Mouse (Mus musculus): ENCODE results near the gene Apol8.

DNA sequence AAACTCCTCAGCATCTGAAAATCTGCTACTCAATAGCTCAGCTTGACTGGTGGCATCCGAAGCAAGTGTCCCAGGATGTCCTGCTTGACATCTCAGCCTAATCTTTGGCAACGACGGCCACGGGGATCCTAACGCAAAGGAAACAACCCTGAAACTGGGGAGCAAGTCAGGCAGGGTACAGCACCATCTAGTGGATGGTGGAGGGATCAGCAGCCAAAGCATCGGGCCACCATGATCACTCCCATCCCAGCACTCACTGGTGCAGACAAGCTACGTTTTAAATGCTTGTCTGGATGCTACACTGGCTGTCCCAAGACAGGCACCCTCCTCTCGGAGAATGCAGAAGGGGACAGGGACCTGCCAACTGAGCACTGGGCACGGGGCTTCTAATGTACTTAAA, at the start of gene Apol8:
- TF ChIP-seq POLR2A (IDR thresholded peaks at IDR 0.05; ENCODE audit: low read depth, low read length) (0 out of 2 replicates have a peak, but pooled peaks have one; percentile 8), EP300 (IDR thresholded peaks at IDR 0.05; ENCODE audit: low read length) (no peak), RCOR1 (conservative IDR thresholded peaks at IDR 0.05; ENCODE audit: low read depth, low read length) (no peak)

Data from CH12.LX (cell line).